Mouse (Mus musculus) lung, embryonic 15.5 days (tissue): Measurements from ENCODE around the gene Ccdc125. TPM values are rescaled to one million over a fixed set of nuclear protein-coding genes. Genes with fewer than 3 reads are reported as not detected.

Source experiments
- polyA plus RNA-seq: library from polyadenylated mRNA; unstranded; fragments of >200 nt; fragmentation: Nextera tagmentation; extraction: Ambion mirVana; gene quantifications from 2 replicates; pipeline ENCODE4 v1.2.1, GENCODE M21; 2015

The Ccdc125 gene
- polyA plus RNA-seq, 1 experiment from 2014 or later = 10.7 TPM

Other genes starting within 250 kb of the Ccdc125 start
- gene Naip1, start 216.8 kb upstream of the Ccdc125 start, polyA plus RNA-seq = 0.05 TPM in 1 of 2 replicates, not detected in the other
- 65.2 and 65.4 TPM in 2 replicates for gene Gtf2h2, start 177.1 kb upstream of the Ccdc125 start, polyA plus RNA-seq
- 32.6 and 34.1 TPM in 2 replicates for gene Ocln, start 117.0 kb upstream of the Ccdc125 start, polyA plus RNA-seq
- gene Marveld2, start 52.7 kb upstream of the Ccdc125 start, polyA plus RNA-seq = 11.1 and 11.7 TPM in 2 replicates
- gene Ak6, start 18.7 kb upstream of the Ccdc125 start, polyA plus RNA-seq = 274 and 282 TPM in 2 replicates
- 20.9 and 21.3 TPM in 2 replicates for gene Rad17, start 18.7 kb upstream of the Ccdc125 start, polyA plus RNA-seq
- gene Taf9, start 18.1 kb upstream of the Ccdc125 start, polyA plus RNA-seq = 14.3 and 17.8 TPM in 2 replicates
- 94.2 and 101 TPM in 2 replicates for gene Cdk7, start 61.2 kb downstream of the Ccdc125 start, polyA plus RNA-seq
- 167 and 169 TPM in 2 replicates for gene Mrps36, start 74.9 kb downstream of the Ccdc125 start, polyA plus RNA-seq
- gene Cenph, start 106.2 kb downstream of the Ccdc125 start, polyA plus RNA-seq = 37.4 and 38.1 TPM in 2 replicates
- 291 and 295 TPM in 2 replicates for gene Ccnb1, start 116.9 kb downstream of the Ccdc125 start, polyA plus RNA-seq
- gene Slc30a5, start 163.7 kb downstream of the Ccdc125 start, polyA plus RNA-seq = 55.2 and 56.2 TPM in 2 replicates